Mouse (Mus musculus) heart, postnatal 10 days (tissue): ENCODE measurements around the gene Sntg2. TPM values are rescaled to one million over a fixed set of nuclear protein-coding genes. Genes with fewer than 3 reads are reported as not detected.

Experiments used
- DNase-seq, 2 experiments: peaks; one replicate each; pipeline ENCODE4 v3.0.0; 2021
- intact Hi-C: fragments of 180-260 bp; cut with DNase I; formaldehyde crosslinking; loops from one replicate; pipeline ENCODE4 v1.15.1; 2025
- total RNA-seq, 2 experiments: library from RNA; stranded (reverse); gene quantifications; 2 replicates each; pipeline ENCODE4 v1.2.3; 2021

Sntg2 gene
- total RNA-seq, 2 experiments from 2014 or later, result 1.0 to 1.9 TPM

GRCm38 (mm10) chr12:30208527-30208926 lies 164.6 kb downstream of the Sntg2 start:
- intact Hi-C loops, result loop anchor here (5.0 kb wide), 1 partner anchor 99 kb away; no protein-coding TSS in a partner anchor

GRCm38 (mm10) chr12:30208087-30208486 lies 165.1 kb downstream of the Sntg2 start:
- DNase-seq, result no peak
- intact Hi-C loops, result loop anchor here (5.0 kb wide), 1 partner anchor 99 kb away; no protein-coding TSS in a partner anchor

More at GRCm38 (mm10) chr12:30208527-30208926, 164.6 kb downstream of the Sntg2 start:
- DNase-seq, result no peak

GRCm38 (mm10) chr12:30204457-30204856 lies 168.7 kb downstream of the Sntg2 start:
- intact Hi-C loops, result loop anchor here (5.0 kb wide), 2 partner anchors 77 to 373 kb away; no protein-coding TSS in a partner anchor
- DNase-seq, result peak; percentile 21 to 31

- intact Hi-C loops, result loop anchor here (5.0 kb wide), 2 partner anchors 75 to 375 kb away; no protein-coding TSS in a partner anchor
- DNase-seq, result no peak
Measured at GRCm38 (mm10) chr12:30202763-30203162, 170.4 kb downstream of the Sntg2 start.

- intact Hi-C loops, result loop anchor here (5.0 kb wide), 2 partner anchors 74 to 376 kb away; no protein-coding TSS in a partner anchor
- DNase-seq, result no peak
Measured at GRCm38 (mm10) chr12:30201031-30201430, 172.1 kb downstream of the Sntg2 start.

GRCm38 (mm10) chr12:30200621-30201020 lies 172.6 kb downstream of the Sntg2 start:
- intact Hi-C loops, result loop anchor here (5.0 kb wide), 2 partner anchors 73 to 377 kb away; no protein-coding TSS in a partner anchor
- no peak for DNase-seq

- intact Hi-C loops, result loop anchor here (1.0 to 5.0 kb wide), 4 partner anchors 72 to 378 kb away; no protein-coding TSS in a partner anchor
- DNase-seq, result peak; percentile 54 to 57
Measured at GRCm38 (mm10) chr12:30199735-30200134, 173.4 kb downstream of the Sntg2 start.

- intact Hi-C loops, result loop anchor here (5.0 kb wide), 1 partner anchor 146 kb away; no protein-coding TSS in a partner anchor
- no peak for DNase-seq
Measured at GRCm38 (mm10) chr12:30198250-30198649, 174.9 kb downstream of the Sntg2 start.

GRCm38 (mm10) chr12:30181721-30182120 lies 191.5 kb downstream of the Sntg2 start:
- intact Hi-C loops, result no loop called here
- DNase-seq, result no peak

- intact Hi-C loops, result no loop called here
- DNase-seq, result no peak
Measured at GRCm38 (mm10) chr12:30179623-30180022, 193.6 kb downstream of the Sntg2 start.

GRCm38 (mm10) chr12:30177966-30178365 lies 195.2 kb downstream of the Sntg2 start:
- no peak for DNase-seq
- intact Hi-C loops, result no loop called here

- intact Hi-C loops, result no loop called here
Measured at GRCm38 (mm10) chr12:30177529-30177928, 195.6 kb downstream of the Sntg2 start.

GRCm38 (mm10) chr12:30168491-30168890 lies 204.7 kb downstream of the Sntg2 start:
- intact Hi-C loops, result no loop called here
- DNase-seq, result peak; percentile 51 to 59

More at GRCm38 (mm10) chr12:30177529-30177928, 195.6 kb downstream of the Sntg2 start:
- no peak for DNase-seq

GRCm38 (mm10) chr12:30164538-30164937 lies 208.6 kb downstream of the Sntg2 start:
- DNase-seq, result no peak
- intact Hi-C loops, result no loop called here

- intact Hi-C loops, result no loop called here
- no peak for DNase-seq
Measured at GRCm38 (mm10) chr12:30164005-30164404, 209.2 kb downstream of the Sntg2 start.

- intact Hi-C loops, result no loop called here
- no peak for DNase-seq
Measured at GRCm38 (mm10) chr12:30161731-30162406, 211.3 kb downstream of the Sntg2 start.

- peak; percentile 73 to 77 for DNase-seq
- intact Hi-C loops, result loop anchor here (1.0 kb wide), 1 partner anchor 84 kb away; no protein-coding TSS in a partner anchor
Measured at GRCm38 (mm10) chr12:30160475-30160874, 212.7 kb downstream of the Sntg2 start.

- intact Hi-C loops, result loop anchor here (1.0 kb wide), 1 partner anchor 83 kb away; no protein-coding TSS in a partner anchor
- DNase-seq, result peak; percentile 21 to 25
Measured at GRCm38 (mm10) chr12:30159788-30160187, 213.4 kb downstream of the Sntg2 start.

- DNase-seq, result no peak
- intact Hi-C loops, result no loop called here
Measured at GRCm38 (mm10) chr12:30154079-30154673, 219.0 kb downstream of the Sntg2 start.

GRCm38 (mm10) chr12:30142085-30142484 lies 231.1 kb downstream of the Sntg2 start:
- intact Hi-C loops, result loop anchor here (1.0 to 5.0 kb wide), 2 partner anchors 13 to 225 kb away; no protein-coding TSS in a partner anchor
- peak; percentile 39 to 55 for DNase-seq

GRCm38 (mm10) chr12:30132524-30132923 lies 240.7 kb downstream of the Sntg2 start, which contains the start of gene Tpo:
Gene Tpo, minus strand, starts transcription at chr12:30132624.
- intact Hi-C loops, result no loop called here
- DNase-seq, result no peak
